Mouse (Mus musculus): ENCODE data around the gene Gpx6.

The Gpx6 gene

DNA sequence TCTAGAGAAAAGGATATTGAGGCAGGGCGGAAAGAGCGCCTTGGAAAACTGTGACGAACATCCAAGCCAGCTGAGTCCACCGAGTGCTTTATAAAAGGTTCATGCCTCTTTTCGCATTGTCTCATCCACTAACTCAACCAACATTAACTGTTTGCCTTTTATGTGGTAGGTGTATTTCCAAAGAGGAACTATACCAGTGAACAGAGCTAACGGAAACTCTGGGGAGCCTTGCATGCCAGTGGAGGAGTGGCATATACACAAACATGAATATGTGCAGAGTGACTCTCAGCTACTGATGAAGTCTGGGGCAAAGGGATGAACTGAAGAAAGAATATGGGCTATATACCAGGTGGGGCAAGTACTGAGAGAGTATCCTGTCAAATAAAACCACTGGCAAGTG lies 11.5 kb downstream of the Gpx6 start:
- DNase-seq (ENCODE audit: low spot score), result no peak

DNA sequence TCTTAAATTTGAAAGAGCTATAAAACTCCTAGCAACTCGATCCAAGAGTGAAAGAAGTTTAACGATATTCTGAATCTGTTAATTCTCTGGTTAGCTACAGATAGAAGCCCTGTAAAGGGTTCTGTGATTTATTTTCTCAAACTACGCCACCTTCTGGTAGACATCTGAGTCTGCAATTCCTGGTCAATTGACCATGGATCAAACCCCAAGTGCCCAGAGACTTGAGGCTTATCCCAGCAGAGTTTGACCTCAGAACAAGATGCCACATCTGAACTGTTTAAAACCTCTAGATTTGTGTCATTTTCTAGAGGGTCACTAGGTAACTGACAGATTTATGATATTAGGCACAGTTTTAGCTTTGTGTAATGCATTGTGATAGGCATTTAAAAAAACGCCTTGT lies 14.3 kb downstream of the Gpx6 start:
- no peak for DNase-seq (ENCODE audit: low spot score)

GRCm38 (mm10) chr13:21326657-21327211 lies 14.8 kb downstream of the Gpx6 start:
- DNase-seq (ENCODE audit: low spot score), result peak; percentile 50

- DNase-seq (ENCODE audit: low spot score), result no peak
Observed at GRCm38 (mm10) chr13:21327424-21327823, 15.5 kb downstream of the Gpx6 start.

DNA sequence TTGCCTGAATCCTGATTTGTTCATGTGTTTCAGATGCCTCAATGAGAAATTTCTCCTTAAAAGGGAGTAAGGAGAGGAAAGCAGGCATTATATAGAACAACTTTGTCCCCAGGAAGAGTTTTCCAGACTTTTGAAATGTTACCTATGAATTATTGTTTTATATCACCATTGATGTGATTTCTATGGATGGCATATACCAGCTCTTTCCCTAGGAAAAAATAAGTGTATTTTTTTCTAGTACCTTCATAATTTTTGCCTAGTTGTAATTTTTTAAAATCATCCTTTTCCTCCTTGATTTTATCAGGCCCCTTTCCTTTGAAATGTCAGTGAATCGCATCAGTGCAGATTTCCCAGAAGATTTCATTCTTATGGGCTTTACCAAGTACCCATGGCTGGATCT lies 34.7 kb downstream of the Gpx6 start, which contains the start of gene Olfr1367:
Gene Olfr1367 (plus strand): TSS at position 301 of the 400 bp plus-strand sequence.
- DNase-seq (ENCODE audit: low spot score), result no peak

DNA sequence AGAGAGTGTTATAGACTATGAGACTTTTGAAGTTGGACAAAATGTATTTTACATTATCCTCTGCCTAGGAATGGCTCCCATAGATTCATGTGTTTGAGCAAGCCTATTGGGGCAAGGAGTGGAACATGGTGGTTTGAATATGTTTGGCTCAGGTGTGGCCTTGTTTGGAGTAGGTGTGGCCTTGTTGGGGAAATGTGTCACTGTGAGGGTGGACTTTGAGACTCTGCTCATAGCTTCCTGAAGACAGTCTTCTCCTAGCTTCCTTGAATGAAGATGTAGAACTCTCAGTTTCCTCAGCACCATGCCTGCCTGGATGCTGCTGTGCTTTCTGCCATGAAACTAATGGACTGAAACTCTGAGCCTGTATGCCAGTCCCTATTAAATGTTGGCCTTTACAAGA lies 38.7 kb downstream of the Gpx6 start:
- no peak for DNase-seq (ENCODE audit: low spot score)

GRCm38 (mm10) chr13:21362621-21363248 lies 50.8 kb downstream of the Gpx6 start, which contains the start of gene Zscan12:
Zscan12 (plus strand) TSS chr13:21362820.
- DNase-seq (ENCODE audit: low spot score), result peak; percentile 88

DNA sequence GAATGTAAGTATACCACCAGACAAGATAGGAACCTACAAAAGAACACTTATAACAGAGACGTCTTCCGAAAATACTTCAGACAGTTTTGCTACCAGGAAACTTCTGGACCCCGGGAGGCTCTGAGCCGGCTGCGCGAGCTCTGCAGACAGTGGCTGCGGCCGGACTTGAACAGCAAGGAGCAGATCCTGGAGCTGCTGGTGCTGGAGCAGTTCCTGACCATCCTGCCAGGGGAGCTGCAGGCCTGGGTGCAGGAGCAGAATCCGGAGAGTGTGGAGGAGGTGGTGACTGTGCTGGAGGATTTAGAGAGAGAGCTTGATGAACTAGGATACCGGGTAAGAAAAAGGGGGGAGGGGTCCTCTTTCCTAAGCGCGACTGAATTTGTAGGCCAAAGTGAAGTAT lies 51.8 kb downstream of the Gpx6 start:
- no peak for DNase-seq (ENCODE audit: low spot score)

DNA sequence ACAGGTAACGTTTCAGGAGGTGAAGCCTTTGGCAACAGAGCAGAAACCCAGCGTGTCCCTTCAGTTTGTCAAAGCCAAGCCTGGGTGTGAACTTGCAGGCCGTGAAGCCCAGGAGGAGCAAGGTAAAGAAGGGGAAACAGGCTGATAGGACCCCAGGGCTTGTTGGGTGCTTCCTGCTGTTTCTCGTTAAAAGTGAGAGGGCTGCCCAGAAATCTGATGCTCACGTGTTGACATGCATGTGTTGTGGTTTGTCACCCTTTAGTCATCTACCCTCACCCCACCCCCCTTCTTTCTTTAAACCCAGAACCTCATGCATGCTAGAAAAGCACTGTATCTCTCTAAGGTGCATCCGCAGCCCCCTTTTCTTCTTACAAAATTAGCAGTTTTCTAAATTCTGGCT lies 54.7 kb downstream of the Gpx6 start:
- no peak for DNase-seq (ENCODE audit: low spot score)

All from ovary, adult 18-20 months (tissue).